Mouse (Mus musculus) testis, adult 2 months (tissue): Measurements from ENCODE around the gene Lrwd1. TPM values are rescaled to one million over a fixed set of nuclear protein-coding genes. Genes with fewer than 3 reads are reported as not detected.
A peak's percentile ranks its signal among the peaks of the same experiment; 100 is the strongest.

Experiments used
- H3K27ac ChIP-seq: fragments of 200-500 bp; 2 replicates; pipeline ENCODE4 v1.5.1; 2012; ENCODE audit warnings: low read depth, low read length; ENCODE audit not compliant: control insufficient read depth, insufficient read depth
- H3K27me3 ChIP-seq: fragments of 200-500 bp; 2 replicates; pipeline ENCODE4 v1.6.1; 2012; ENCODE audit warnings: mild to moderate bottlenecking, low read length, moderate library complexity; ENCODE audit not compliant: control insufficient read depth, insufficient read depth
- H3K36me3 ChIP-seq: fragments of 200-500 bp; 2 replicates; pipeline ENCODE4 v1.6.1; 2012; ENCODE audit warnings: mild to moderate bottlenecking, low read length; ENCODE audit not compliant: control insufficient read depth, insufficient read depth
- H3K4me1 ChIP-seq: fragments of 200-500 bp; 2 replicates; pipeline ENCODE4 v1.6.1; 2012; ENCODE audit warnings: low read length; ENCODE audit not compliant: control insufficient read depth, insufficient read depth
- H3K4me3 ChIP-seq: fragments of 200-500 bp; 2 replicates; pipeline ENCODE4 v1.5.1; 2012; ENCODE audit warnings: low read depth, mild to moderate bottlenecking, low read length, moderate library complexity, mixed read lengths; ENCODE audit not compliant: control insufficient read depth
- CTCF ChIP-seq: fragments of 200-500 bp; IDR thresholded peaks from 2 replicates; pipeline ENCODE4 v1.5.1; 2012; ENCODE audit warnings: low read depth, mild to moderate bottlenecking, inconsistent platforms, low read length, moderate library complexity; ENCODE audit not compliant: control insufficient read depth, insufficient read depth, insufficient replicate concordance
- POLR2A ChIP-seq: fragments of 200-500 bp; IDR thresholded peaks from 2 replicates; pipeline ENCODE4 v1.6.1; 2012; ENCODE audit warnings: low read depth, mild to moderate bottlenecking, inconsistent platforms, low read length, moderate library complexity; ENCODE audit not compliant: control insufficient read depth
- polyA plus RNA-seq: library from polyadenylated mRNA; depleted of rRNA; stranded (reverse); fragments of >200 nt; gene quantifications from 2 replicates; pipeline ENCODE4 v1.2.3, GENCODE M21; 2012

Gene Lrwd1
- polyA plus RNA-seq, 1 experiment, result 271 TPM

DNA sequence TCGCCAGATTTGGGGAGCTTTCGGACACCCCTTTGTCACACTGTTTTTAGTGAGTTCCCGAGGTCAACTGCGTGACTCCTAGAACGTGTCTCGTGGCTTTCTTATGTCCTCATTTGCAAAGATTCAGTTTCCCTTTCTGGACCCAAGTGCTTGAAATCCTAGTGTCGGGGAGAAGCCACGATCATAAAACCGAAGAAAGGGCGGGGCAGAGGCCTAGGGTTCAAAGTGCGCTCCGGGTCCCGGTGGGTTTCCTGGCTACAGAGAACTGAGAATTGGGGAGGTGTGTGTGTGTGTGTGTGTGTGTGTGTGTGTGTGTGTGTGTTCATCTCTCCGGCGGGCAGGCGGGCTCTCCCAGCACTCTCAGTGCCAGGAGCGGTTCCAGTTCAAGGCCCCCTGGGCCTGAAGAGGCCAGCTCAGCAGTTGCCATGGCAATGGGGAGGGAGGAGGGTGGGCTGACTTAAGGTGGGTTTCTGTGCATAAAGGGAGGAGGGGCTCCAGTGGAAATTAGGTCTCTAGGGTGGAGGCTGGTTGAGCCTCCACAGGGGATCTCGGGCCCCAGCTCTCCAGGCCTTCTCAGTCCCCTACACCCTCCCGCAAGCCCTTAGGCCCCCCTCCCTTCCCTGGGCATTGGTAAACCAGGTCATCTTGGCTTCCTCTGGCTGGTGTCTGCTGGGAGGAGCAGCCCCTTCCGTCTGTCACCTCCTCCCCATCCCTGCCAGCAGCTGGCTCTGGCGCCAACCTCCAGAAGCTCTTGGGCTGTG lies 50.8 kb downstream of the Lrwd1 start:
- H3K36me3 ChIP-seq, result no peaks in the 10 kb centered on the region
- peaks cover 18% of the 10 kb centered on the region for H3K4me1 ChIP-seq
- H3K4me3 ChIP-seq, result peak overlapping the region; percentile 17
- no peaks in the 10 kb centered on the region for H3K27me3 ChIP-seq
- no peak overlapping the region for H3K27ac ChIP-seq
- TF ChIP-seq CTCF (no peak), POLR2A (no peak)

DNA sequence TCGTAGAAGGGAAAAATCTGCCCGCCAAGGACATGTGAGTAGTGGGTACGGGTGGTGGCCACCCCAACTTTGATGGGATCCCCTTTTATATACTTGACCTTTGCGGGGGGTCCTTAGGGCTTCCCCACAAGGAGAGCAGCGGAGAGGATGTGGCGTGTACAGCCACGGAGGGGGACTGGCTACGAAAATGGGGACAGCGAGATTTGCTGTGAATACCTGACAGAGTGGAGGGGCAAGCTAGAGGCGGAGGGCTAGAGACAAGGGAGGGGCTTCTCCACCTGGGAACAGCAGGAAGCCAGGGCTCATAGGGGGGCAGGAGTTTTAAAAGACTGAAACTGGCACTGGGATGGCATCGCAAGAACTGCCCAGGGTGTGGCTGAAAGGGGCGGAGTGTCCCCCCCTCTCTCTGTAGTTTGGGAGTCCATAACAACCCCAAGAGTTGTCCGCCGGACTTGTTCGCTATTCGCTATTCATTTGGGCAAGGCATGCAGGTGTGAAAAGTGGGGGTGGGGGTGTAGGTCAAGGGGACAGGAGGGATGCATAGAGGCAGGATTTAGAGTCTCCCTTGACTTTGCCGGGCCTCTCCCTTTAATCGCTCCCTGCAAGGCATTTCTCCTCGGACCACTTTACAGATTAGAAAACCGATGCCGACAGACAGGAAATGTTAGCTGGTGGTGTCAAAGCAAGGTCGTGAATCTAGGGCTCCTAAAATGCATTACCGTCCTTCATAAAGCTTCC lies 51.6 kb downstream of the Lrwd1 start:
- H3K27ac ChIP-seq, result no peak overlapping the region
- H3K27me3 ChIP-seq, result no peaks in the 10 kb centered on the region
- no peaks in the 10 kb centered on the region for H3K36me3 ChIP-seq
- peaks cover 18% of the 10 kb centered on the region for H3K4me1 ChIP-seq
- peak overlapping the region; percentile 89 for H3K4me3 ChIP-seq
- TF ChIP-seq CTCF, result no peak
- no peak for TF ChIP-seq POLR2A

DNA sequence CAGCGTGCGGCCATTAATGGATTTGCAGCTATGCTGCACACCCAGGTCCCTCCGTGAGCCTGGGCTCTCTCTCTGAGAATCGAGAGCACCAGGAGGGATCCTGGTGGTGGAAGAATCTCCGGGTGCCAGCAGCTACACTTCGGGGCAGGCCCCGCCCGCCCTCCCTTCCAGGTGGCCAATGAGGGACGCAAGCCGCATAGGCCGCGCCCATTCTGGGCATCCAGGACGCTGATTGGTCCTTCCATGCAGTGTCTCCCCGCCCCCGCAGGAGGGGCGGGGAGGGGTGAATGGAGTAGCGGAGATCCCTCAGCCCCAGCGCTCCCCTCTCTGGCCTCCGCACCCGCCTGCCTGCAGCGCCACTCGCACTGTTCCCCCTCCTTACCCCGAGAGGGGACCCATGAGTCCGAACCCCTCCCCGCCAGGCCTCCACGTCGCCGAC lies 52.2 kb downstream of the Lrwd1 start, which contains the start of gene Rasa4:
TSS of gene Rasa4 (plus strand) at position 248 of the 439 bp plus-strand sequence.
- Histone ChIP-seq H3K36me3 (no peaks in the 10 kb centered on the region), H3K4me1 (peaks cover 15% of the 10 kb centered on the region), H3K4me3 (peak within 1 kb of the TSS; percentile 89), H3K27ac (no peak within 1 kb of the TSS), H3K27me3 (no peaks in the 10 kb centered on the region)
- TF ChIP-seq POLR2A, result peak; percentile 29; the same call in 1 of the 2 replicates
- no peak for TF ChIP-seq CTCF

DNA sequence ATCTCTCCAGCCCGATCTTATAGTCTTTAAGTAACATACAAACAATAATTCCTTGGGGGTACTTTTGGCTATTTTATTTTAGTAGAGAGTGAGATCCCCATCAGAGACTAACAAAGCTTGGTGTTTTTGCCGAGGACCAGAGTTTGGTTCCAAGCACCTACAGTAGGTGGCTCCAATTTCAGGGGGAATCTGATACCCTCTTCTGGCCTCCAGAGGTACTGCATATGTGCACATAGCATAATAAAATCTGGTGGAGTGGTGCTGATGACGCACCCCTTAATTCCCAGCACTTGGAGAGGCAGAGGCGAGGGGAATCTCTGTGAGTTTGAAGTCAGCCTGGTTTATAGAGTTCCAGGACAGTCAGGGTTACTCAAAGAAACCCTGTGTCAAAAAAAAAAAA lies 53.5 kb downstream of the Lrwd1 start:
- TF ChIP-seq POLR2A (no peak), CTCF (no peak)
- no peaks in the 10 kb centered on the region for H3K27me3 ChIP-seq
- no peak overlapping the region for H3K4me3 ChIP-seq
- no peak overlapping the region for H3K27ac ChIP-seq
- H3K36me3 ChIP-seq, result no peaks in the 10 kb centered on the region
- peaks cover 15% of the 10 kb centered on the region for H3K4me1 ChIP-seq

DNA sequence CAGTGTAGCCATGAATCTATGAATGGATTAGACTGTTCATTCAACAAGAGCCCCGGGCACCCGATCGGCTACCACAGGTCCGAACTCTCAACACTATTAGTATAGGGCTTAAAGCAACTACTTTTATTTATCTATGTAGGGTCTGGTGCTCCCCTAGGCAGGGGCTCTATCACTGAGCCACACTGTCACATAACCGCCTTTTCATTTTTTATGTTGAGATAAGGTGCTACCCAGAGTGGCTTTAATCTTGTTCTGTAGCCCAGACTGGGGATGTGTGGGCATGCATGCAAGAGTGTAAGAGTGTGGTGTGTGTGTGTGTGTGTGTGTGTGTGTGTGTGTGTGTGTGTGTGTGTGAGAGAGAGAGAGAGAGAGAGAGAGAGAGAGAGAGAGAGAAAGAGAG lies 57.7 kb downstream of the Lrwd1 start:
- no peak overlapping the region for H3K27ac ChIP-seq
- H3K4me3 ChIP-seq, result no peak overlapping the region
- no peaks in the 10 kb centered on the region for H3K27me3 ChIP-seq
- no peak for TF ChIP-seq POLR2A
- TF ChIP-seq CTCF, result no peak
- H3K36me3 ChIP-seq, result no peaks in the 10 kb centered on the region
- H3K4me1 ChIP-seq, result peaks cover 9% of the 10 kb centered on the region

DNA sequence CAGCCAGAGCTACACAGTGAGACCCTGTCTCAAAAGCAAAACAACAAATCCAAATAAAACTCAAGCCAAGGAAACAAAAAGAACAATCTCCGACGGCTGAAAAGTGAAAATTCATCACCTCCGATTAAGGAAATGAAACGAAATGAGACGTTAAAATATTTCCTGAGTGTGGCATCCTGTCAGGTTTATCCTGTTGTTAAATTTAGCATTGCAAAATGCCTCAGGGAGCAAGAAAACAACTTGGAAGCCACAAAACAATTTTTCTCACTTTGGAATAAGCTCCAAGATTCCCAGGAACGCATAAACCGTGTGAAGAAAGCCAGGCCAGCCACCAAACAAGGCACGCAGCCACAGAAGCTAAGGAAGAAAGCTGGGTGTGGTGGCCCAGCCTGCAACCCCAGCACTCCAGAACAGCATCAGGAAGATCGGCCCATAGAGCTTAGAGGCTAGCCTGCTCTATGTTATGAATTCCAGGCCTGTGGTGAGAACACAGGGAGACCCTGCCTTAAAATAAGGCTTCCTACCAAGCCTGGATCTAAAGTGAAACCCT lies 58.8 kb downstream of the Lrwd1 start:
- Histone ChIP-seq H3K36me3 (no peaks in the 10 kb centered on the region), H3K27me3 (no peaks in the 10 kb centered on the region), H3K4me1 (peaks cover 12% of the 10 kb centered on the region), H3K27ac (no peak overlapping the region), H3K4me3 (no peak overlapping the region)
- TF ChIP-seq CTCF (no peak), POLR2A (no peak)

DNA sequence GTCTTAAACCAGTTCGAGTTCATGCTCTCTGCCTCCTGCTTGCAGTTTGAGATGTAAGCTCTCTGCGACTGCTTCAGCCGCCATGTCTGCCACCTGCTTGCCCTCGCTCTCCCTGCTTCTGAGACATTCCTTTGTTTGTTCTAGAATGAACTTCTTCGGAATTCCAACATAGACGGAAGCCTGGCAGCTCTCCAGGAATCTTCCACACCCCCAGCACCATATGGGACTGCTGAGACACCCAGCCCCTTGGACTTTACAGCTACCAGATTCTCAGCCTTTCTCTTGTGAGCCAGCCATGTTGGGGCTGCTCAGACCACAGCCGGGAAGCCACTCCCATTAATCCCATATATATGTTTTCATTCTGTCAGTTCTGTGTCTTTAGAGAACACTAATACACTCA lies 59.6 kb downstream of the Lrwd1 start:
- no peak overlapping the region for H3K27ac ChIP-seq
- H3K36me3 ChIP-seq, result no peaks in the 10 kb centered on the region
- no peak for TF ChIP-seq CTCF
- no peak for TF ChIP-seq POLR2A
- H3K4me3 ChIP-seq, result no peak overlapping the region
- H3K4me1 ChIP-seq, result peaks cover 12% of the 10 kb centered on the region
- no peaks in the 10 kb centered on the region for H3K27me3 ChIP-seq
